Mouse (Mus musculus) spleen, adult 2 months (tissue): Measurements from ENCODE around the gene Gm26620. TPM values are rescaled to one million over a fixed set of nuclear protein-coding genes. Genes with fewer than 3 reads are reported as not detected.

Source experiments
- DNase-seq, 2 experiments: peaks; one replicate each; pipeline versions ENCODE4 v3.0.0 to v3.0.0-alpha.2; 2012 to 2021; ENCODE audit warnings: low spot score in 2 of 2, low read depth in 1 of 2
- H3K27ac ChIP-seq: fragments of 200-500 bp; 2 replicates; pipeline ENCODE4 v1.5.1; 2012; ENCODE audit warnings: low read length, inconsistent platforms; ENCODE audit not compliant: insufficient read depth
- H3K27me3 ChIP-seq: fragments of 200-500 bp; 2 replicates; pipeline ENCODE4 v1.6.1; 2012; ENCODE audit warnings: mild to moderate bottlenecking, moderate library complexity, low read length, inconsistent platforms; ENCODE audit not compliant: control insufficient read depth, insufficient read depth
- H3K36me3 ChIP-seq: fragments of 200-500 bp; 2 replicates; pipeline ENCODE4 v1.6.1; 2012; ENCODE audit warnings: mild to moderate bottlenecking, low read length, inconsistent platforms; ENCODE audit not compliant: control insufficient read depth, insufficient read depth
- H3K4me1 ChIP-seq: fragments of 200-500 bp; 2 replicates; pipeline ENCODE4 v1.6.1; 2011; ENCODE audit warnings: inconsistent platforms; ENCODE audit not compliant: control insufficient read depth, insufficient read depth, insufficient read length
- H3K4me3 ChIP-seq: fragments of 200-500 bp; 2 replicates; pipeline ENCODE4 v1.5.1; 2011; ENCODE audit warnings: mild to moderate bottlenecking, inconsistent platforms; ENCODE audit not compliant: insufficient read depth, insufficient read length; ENCODE audit errors: extremely low read depth
- CTCF ChIP-seq: fragments of 200-500 bp; IDR thresholded peaks from 2 replicates; pipeline ENCODE4 v1.5.1; 2011; ENCODE audit warnings: mild to moderate bottlenecking, inconsistent platforms; ENCODE audit not compliant: insufficient read depth, insufficient read length, insufficient replicate concordance; ENCODE audit errors: extremely low read depth
- POLR2A ChIP-seq: fragments of 200-500 bp; IDR thresholded peaks from 2 replicates; pipeline ENCODE4 v1.6.1; 2011; ENCODE audit warnings: low read depth, low read length, inconsistent platforms
- WGBS: fragments of 180-500 bp; shearing (Covaris S2); methylation state at CpG from one replicate; pipeline ENCODE4 v1.1.7; 2018; 5-methylcytosine and 5-hydroxymethylcytosine counted together
- polyA plus RNA-seq: library from polyadenylated mRNA; depleted of rRNA; stranded (reverse); fragments of >200 nt; gene quantifications from 2 replicates; pipeline ENCODE4 v1.2.3, GENCODE M21; 2012; rRNA removed

The Gm26620 gene
- polyA plus RNA-seq, 1 experiment, result 0.44 TPM

DNA sequence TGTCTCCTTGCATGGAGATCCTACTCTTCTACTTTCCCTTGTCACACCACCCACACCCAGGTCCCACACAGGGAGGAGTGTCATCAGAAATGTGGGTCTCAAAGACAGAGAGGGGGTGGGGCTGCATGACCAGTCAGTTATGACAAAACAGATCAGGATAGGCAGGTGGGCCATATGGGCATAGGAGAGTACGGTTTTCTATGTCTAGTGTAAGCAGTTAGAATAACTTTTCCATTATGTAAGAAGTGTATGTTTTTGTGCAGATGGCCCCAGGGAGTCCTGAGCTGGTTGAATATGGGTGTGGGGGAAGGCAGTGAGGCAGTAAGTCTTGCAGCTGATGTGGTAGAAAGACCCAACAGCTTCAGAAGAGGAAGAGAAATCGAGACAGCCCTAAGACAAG lies 43.6 kb downstream of the Gm26620 start:
- Histone ChIP-seq H3K4me3 (no peak overlapping the region), H3K27ac (peak overlapping the region; percentile 98), H3K4me1 (peaks cover 28% of the 10 kb centered on the region), H3K36me3 (no peaks in the 10 kb centered on the region), H3K27me3 (no peaks in the 10 kb centered on the region)
- peak; percentile 70 to 84 for DNase-seq
- WGBS, result 24% methylated on average over 2 of the region's 2 CpGs
- no peak for TF ChIP-seq CTCF
- no peak for TF ChIP-seq POLR2A

DNA sequence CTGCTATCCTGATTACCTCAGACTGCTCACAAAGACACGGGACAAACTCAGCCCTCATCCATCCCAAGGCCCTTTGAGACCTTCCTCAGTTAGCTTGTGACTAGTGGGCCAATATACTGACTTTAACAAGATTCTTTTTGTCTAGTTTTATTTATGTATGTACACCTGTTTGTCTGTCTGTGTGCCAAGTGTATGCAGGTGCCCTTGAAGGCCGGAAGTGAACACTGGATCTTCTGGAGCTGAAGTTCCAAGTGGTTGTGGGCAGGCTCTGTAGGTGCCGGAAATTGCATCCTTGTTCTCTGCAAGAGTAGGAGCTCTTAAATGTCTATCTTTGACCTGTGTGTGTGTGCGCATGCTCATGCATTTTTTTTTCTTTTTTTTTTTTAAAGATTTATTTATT lies 44.4 kb downstream of the Gm26620 start:
- Histone ChIP-seq H3K36me3 (no peaks in the 10 kb centered on the region), H3K4me3 (no peak overlapping the region), H3K27ac (peak overlapping the region; percentile 98), H3K4me1 (peaks cover 25% of the 10 kb centered on the region), H3K27me3 (no peaks in the 10 kb centered on the region)
- TF ChIP-seq CTCF, result no peak
- no peak for TF ChIP-seq POLR2A
- 76% methylated on average over 4 of the region's 4 CpGs for WGBS
- DNase-seq, result no peak

DNA sequence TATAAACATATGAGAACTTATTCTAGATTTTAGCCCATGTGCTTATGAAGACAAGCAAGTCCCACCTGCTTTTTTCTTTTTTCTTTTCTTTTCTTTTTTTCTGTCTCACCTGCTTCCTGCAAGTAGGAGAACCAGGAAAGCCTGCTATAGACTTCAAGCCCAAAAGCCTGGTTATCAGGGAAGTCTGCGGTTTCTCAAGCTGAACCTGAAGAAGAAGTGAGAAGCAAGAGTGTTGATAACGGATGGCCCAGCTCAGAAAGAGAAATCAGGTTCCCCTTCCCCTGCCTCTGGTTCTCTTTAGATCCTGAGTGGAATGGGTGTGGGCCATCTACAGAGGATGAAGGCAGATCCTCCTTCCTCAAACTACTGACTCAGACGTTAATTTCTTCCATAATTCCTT lies 47.2 kb downstream of the Gm26620 start:
- no peak for TF ChIP-seq POLR2A
- H3K4me1 ChIP-seq, result peaks cover 25% of the 10 kb centered on the region
- peak overlapping the region; percentile 62 for H3K27ac ChIP-seq
- WGBS, result 21% methylated on average over 3 of the region's 3 CpGs
- DNase-seq, result no peak
- no peaks in the 10 kb centered on the region for H3K36me3 ChIP-seq
- no peak overlapping the region for H3K4me3 ChIP-seq
- no peaks in the 10 kb centered on the region for H3K27me3 ChIP-seq

DNA sequence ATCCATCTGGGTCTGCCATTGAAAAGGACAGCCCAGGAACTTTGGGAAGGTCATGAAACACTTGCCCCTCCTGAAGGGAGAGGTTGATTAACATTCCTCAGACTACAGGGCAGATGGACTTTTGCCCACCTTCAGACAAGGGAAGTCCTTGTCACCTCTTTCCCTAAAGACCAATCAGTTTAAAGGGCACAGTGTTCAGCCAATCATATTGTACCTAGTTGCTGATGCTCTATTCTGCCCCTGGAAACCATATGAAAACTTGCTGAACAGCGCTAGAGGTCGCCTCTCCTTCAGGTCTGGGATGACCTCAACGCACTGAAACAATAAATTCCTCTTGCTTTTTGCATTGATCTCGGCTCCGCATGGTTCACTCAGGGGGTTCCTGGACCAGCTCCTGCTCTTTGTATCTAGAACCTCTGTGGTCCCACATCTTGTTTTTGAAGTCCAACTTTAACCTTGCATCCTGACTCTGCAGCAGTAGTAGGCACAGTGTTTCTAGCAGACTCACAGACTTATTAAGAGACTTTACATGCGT lies 48.6 kb downstream of the Gm26620 start:
- Histone ChIP-seq H3K4me1 (peaks cover 16% of the 10 kb centered on the region), H3K27me3 (no peaks in the 10 kb centered on the region), H3K27ac (peak overlapping the region; percentile 24; the same call in 1 of the 2 replicates), H3K4me3 (no peak overlapping the region), H3K36me3 (no peaks in the 10 kb centered on the region)
- TF ChIP-seq CTCF, result no peak
- no peak for TF ChIP-seq POLR2A
- no peak for DNase-seq
- WGBS, result 84% methylated on average over 6 of the region's 6 CpGs

DNA sequence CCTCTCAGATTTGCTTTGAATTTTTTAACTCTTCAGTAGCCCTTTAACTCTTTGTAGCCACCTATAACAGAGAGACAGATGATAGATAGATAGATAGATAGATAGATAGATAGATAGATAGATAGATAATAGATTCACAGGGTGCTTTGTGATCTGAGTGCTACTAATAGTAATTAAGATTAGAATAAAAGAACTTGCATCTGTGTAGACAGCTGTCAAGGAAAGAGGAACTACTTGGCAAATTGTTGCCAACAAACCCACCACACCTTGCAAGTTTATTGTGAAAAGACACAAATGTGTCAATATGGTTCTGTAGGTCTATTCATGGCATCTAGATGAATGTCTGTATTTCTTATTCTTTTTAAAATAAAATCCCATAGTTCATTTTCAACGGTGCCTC lies 49.1 kb downstream of the Gm26620 start:
- H3K27ac ChIP-seq, result peak overlapping the region; percentile 73
- TF ChIP-seq CTCF, result no peak
- no peak for TF ChIP-seq POLR2A

DNA sequence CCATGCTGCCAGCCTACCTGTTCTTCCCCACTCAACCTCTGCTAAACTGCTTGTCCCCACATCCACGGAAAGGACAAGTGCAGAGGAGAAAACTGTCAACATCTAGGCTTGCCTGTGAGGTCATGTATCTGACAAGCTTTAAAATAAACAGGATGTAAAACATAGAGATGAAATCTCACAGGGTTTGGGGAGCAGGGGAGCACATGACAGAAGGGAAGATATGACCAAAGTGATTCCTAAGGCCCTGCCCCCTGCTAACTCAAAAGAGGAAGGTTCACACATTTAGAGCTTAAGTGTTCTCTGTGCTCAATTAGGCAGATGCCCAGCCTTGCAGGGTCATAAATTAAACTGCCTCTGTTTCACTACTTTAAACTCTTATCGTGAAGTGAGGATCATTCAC lies 49.5 kb downstream of the Gm26620 start:
- no peak for TF ChIP-seq CTCF
- TF ChIP-seq POLR2A, result no peak
- peak in 1 of 2 experiments; percentile 80 for DNase-seq

More for the DNA sequence above, 49.1 kb downstream of the Gm26620 start:
- no peak overlapping the region for H3K4me3 ChIP-seq
- H3K36me3 ChIP-seq, result no peaks in the 10 kb centered on the region
- DNase-seq, result no peak
- no peaks in the 10 kb centered on the region for H3K27me3 ChIP-seq
- peaks cover 14% of the 10 kb centered on the region for H3K4me1 ChIP-seq
- 60% methylated on average over 1 of the region's 1 CpGs for WGBS

More for the DNA sequence above, 49.5 kb downstream of the Gm26620 start:
- Histone ChIP-seq H3K27ac (peak overlapping the region; percentile 79), H3K36me3 (no peaks in the 10 kb centered on the region), H3K27me3 (no peaks in the 10 kb centered on the region), H3K4me1 (peaks cover 9% of the 10 kb centered on the region), H3K4me3 (no peak overlapping the region)
- 8% methylated on average over 2 of the region's 2 CpGs for WGBS

Other genes starting within 250 kb of the Gm26620 start
- 4.0 and 6.5 TPM in 2 replicates for gene Olfml2b, start 240.5 kb upstream of the Gm26620 start, polyA plus RNA-seq
- 9.6 and 10.2 TPM in 2 replicates for gene Atf6, start 17.3 kb upstream of the Gm26620 start, polyA plus RNA-seq
- gene Dusp12, start 475 bp downstream of the Gm26620 start, polyA plus RNA-seq, result 11.0 and 15.0 TPM in 2 replicates
- gene Fcrlb, start 27.9 kb downstream of the Gm26620 start, polyA plus RNA-seq, result 1.5 and 2.5 TPM in 2 replicates
- 116 and 142 TPM in 2 replicates for gene Fcrla, start 42.5 kb downstream of the Gm26620 start, polyA plus RNA-seq
- gene Fcgr2b, start 91.5 kb downstream of the Gm26620 start, polyA plus RNA-seq, result 47.5 and 71.3 TPM in 2 replicates
- gene Fcgr4, start 133.9 kb downstream of the Gm26620 start, polyA plus RNA-seq, result 7.6 and 11.4 TPM in 2 replicates
- gene Fcgr3, start 179.9 kb downstream of the Gm26620 start, polyA plus RNA-seq, result 20.6 and 24.5 TPM in 2 replicates
- gene Cfap126, start 228.9 kb downstream of the Gm26620 start, polyA plus RNA-seq, result 2.4 and 3.4 TPM in 2 replicates